29 mouse cellular contexts compared by ENCODE assay signal in genomic region chr3:81809604-81810003, GRCm38 (mm10).
DNase-seq lines count a peak whose midpoint lies in the region; ATAC-seq and TF ChIP-seq lines count a peak whose summit lies in the region.
"Had no signal": no experiment of that assay in that cellular context is flagged by ENCODE, and none has a peak within 500 bp of the region (broad histone marks: within the 10 kb centered on the region; RNA-seq: fewer than 3 reads in every experiment).

No protein-coding gene starts in this region.

- peak overlapping the region; percentile 15; the same call in 1 of the 2 replicates for H3K27ac ChIP-seq in left cerebral cortex, adult 2 months
- peak overlapping the region; percentile 34 for H3K27ac ChIP-seq in embryonic fibroblast, embryonic 13.5 days (ENCODE audit: insufficient read depth, low read length)
- no peak overlapping the region for H3K27ac ChIP-seq in kidney, embryonic 16.5 days (ENCODE audit: low read length)
- H3K27ac ChIP-seq: embryonic facial prominence, embryonic 12.5 days; embryonic facial prominence, embryonic 15.5 days; forebrain, embryonic 12.5 days; forebrain, embryonic 15.5 days; gastrocnemius, adult 2 months; heart, embryonic 15.5 days; hindbrain, embryonic 10.5 days; hindbrain, embryonic 13.5 days; intestine, embryonic 15.5 days had no signal

- H3K4me3 ChIP-seq in left cerebral cortex, adult 2 months: no peak overlapping the region
- H3K4me3 ChIP-seq in embryonic fibroblast, embryonic 13.5 days (ENCODE audit: insufficient read depth, low read length): no peak overlapping the region
- no peak overlapping the region for H3K4me3 ChIP-seq in kidney, embryonic 16.5 days (ENCODE audit: low read length)
- H3K4me3 ChIP-seq: embryonic facial prominence, embryonic 12.5 days; embryonic facial prominence, embryonic 15.5 days; erythroblast, embryonic 14.5 days; forebrain, embryonic 12.5 days; forebrain, embryonic 15.5 days; gastrocnemius, adult 2 months; heart, embryonic 12.5 days; heart, embryonic 15.5 days; hindbrain, embryonic 10.5 days; hindbrain, embryonic 13.5 days; intestine, embryonic 15.5 days had no signal

- intact Hi-C loops in left cerebral cortex, adult 2 months (cut with DNase I): no loop called here
- intact Hi-C loops in left cerebral cortex, postnatal 36 days (cut with DNase I): no loop called here

- H3K4me1 ChIP-seq in embryonic fibroblast, embryonic 13.5 days (ENCODE audit: control insufficient read depth, insufficient read depth, low read length): no peaks in the 10 kb centered on the region; the same call in none of the 2 replicates
- H3K4me1 ChIP-seq in kidney, embryonic 16.5 days (ENCODE audit: insufficient read depth, low read length): no peaks in the 10 kb centered on the region
- H3K4me1 ChIP-seq: embryonic facial prominence, embryonic 12.5 days; embryonic facial prominence, embryonic 15.5 days; forebrain, embryonic 12.5 days; forebrain, embryonic 15.5 days; heart, embryonic 12.5 days; heart, embryonic 15.5 days; hindbrain, embryonic 10.5 days; hindbrain, embryonic 13.5 days; intestine, embryonic 15.5 days had no signal

- ATAC-seq in kidney, embryonic 16.5 days (ENCODE audit: low FRiP score, low TSS enrichment): no peak
- ATAC-seq: forebrain, embryonic 15.5 days; hindbrain, embryonic 16.5 days; intestine, embryonic 15.5 days; Patski had no signal

- no peaks in the 10 kb centered on the region for H3K36me3 ChIP-seq in kidney, embryonic 16.5 days (ENCODE audit: insufficient read depth, low read length)
- H3K36me3 ChIP-seq: embryonic facial prominence, embryonic 12.5 days; embryonic facial prominence, embryonic 15.5 days; forebrain, embryonic 12.5 days; forebrain, embryonic 15.5 days; heart, embryonic 12.5 days; heart, embryonic 15.5 days; hindbrain, embryonic 10.5 days; hindbrain, embryonic 13.5 days; intestine, embryonic 15.5 days had no signal

- DNase-seq in left cerebral cortex, adult 2 months (ENCODE audit: extremely low spot score in 1 of 2, low spot score in 2 of 2): no peak
- no peak for DNase-seq in left cerebral cortex, postnatal 36 days (ENCODE audit: low spot score in 2 of 2)
- DNase-seq in NIH3T3 (ENCODE audit: low read depth): peak; percentile 50
- no peak for DNase-seq in gastrocnemius, adult 18-20 months (ENCODE audit: low spot score)
- DNase-seq: adrenal gland, postnatal 10 days; adrenal gland, postnatal 36 days; cerebellum, adult 11 months; cerebellum, adult 2 months; cerebellum, adult 9-11 months; cerebellum, postnatal 25 days; gastrocnemius, adult 2 months; gastrocnemius, postnatal 14 days; heart, adult 11 months; heart, postnatal 10 days; heart, postnatal 36 days had no signal

- WGBS in kidney, embryonic 16.5 days: 91% methylated on average over 2 of the region's 2 CpGs

- no peak for TF ChIP-seq CTCF in left cerebral cortex, adult 2 months (IDR thresholded peaks at IDR 0.05)
- TF ChIP-seq CTCF in embryonic fibroblast, embryonic 13.5 days (IDR thresholded peaks at IDR 0.05; ENCODE audit: borderline replicate concordance, insufficient read depth, low read length): no peak

- no peaks in the 10 kb centered on the region for H3K27me3 ChIP-seq in kidney, embryonic 16.5 days (ENCODE audit: insufficient read depth, low read length)
- H3K27me3 ChIP-seq: embryonic facial prominence, embryonic 12.5 days; embryonic facial prominence, embryonic 15.5 days; forebrain, embryonic 12.5 days; forebrain, embryonic 15.5 days; heart, embryonic 12.5 days; heart, embryonic 15.5 days; hindbrain, embryonic 13.5 days; intestine, embryonic 15.5 days had no signal

- no peak overlapping the region for H3K9ac ChIP-seq in kidney, embryonic 16.5 days (replicated peaks; ENCODE audit: low read length)
- H3K9ac ChIP-seq: embryonic facial prominence, embryonic 12.5 days; embryonic facial prominence, embryonic 15.5 days; forebrain, embryonic 12.5 days; forebrain, embryonic 15.5 days; heart, embryonic 12.5 days; heart, embryonic 15.5 days; hindbrain, embryonic 13.5 days; intestine, embryonic 15.5 days had no signal

- no peak overlapping the region for H3K4me2 ChIP-seq in kidney, embryonic 16.5 days (replicated peaks; ENCODE audit: low read depth, low read length)
- H3K4me2 ChIP-seq: embryonic facial prominence, embryonic 12.5 days; embryonic facial prominence, embryonic 15.5 days; forebrain, embryonic 12.5 days; forebrain, embryonic 15.5 days; heart, embryonic 12.5 days; heart, embryonic 15.5 days; hindbrain, embryonic 13.5 days; intestine, embryonic 15.5 days had no signal

- no peak for TF ChIP-seq POLR2A in embryonic fibroblast, embryonic 13.5 days (IDR thresholded peaks at IDR 0.05; ENCODE audit: low read depth, low read length)

- H3K9me3 ChIP-seq in kidney, embryonic 16.5 days (ENCODE audit: low read length): no peaks in the 10 kb centered on the region
- H3K9me3 ChIP-seq: embryonic facial prominence, embryonic 12.5 days; embryonic facial prominence, embryonic 15.5 days; forebrain, embryonic 12.5 days; forebrain, embryonic 15.5 days; heart, embryonic 12.5 days; heart, embryonic 15.5 days; hindbrain, embryonic 10.5 days; hindbrain, embryonic 13.5 days; intestine, embryonic 15.5 days had no signal
